Mouse (Mus musculus) right cerebral cortex, adult 2 months (tissue): ENCODE measurements around the gene Col6a6.
A peak's percentile ranks its signal among the peaks of the same experiment; 100 is the strongest.

Experiments
- DNase-seq, 2 experiments: peaks; one replicate each; pipeline ENCODE4 v3.0.0; 2021 to 2022; ENCODE audit warnings: low spot score in 2 of 2

The Col6a6 gene

DNA sequence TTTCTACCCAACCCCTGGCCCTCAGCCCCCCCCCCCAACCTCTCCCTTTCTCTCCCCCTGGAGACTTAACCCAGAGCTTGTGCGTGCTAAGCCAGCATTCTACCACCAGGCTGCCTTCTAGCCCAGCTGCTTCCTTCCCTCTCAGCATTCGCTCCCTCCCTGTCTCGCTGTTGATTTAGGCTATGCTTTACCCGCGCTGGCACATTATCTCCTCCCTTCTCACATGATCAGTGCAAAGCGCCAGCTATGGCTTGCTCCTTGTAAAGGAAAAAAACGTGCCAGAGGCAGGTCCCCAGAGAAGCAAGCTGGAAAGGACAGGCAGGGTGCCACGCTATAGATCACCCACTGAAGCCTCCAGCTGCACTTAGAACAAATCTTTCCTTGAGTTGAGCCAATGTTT lies 90.5 kb downstream of the Col6a6 start:
- DNase-seq, result no peak

DNA sequence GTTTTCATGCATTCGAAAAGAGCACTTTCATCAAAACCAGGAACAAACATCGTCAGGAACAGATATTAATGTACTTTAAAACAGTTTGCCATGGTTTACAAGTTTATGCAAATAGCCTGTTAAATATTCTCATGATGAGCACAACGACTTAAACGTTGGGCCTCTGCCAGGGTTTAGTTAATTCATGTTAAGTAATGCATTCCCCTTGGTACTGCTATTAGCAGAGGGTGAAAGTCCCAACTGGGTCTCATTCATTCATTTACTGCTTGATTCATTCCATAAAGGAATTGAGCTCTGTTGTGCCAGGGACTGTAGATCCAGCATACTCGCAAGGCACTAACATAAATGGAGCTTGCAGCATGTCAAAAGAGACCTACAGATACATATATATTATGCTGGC lies 92.8 kb downstream of the Col6a6 start:
- DNase-seq, result no peak

DNA sequence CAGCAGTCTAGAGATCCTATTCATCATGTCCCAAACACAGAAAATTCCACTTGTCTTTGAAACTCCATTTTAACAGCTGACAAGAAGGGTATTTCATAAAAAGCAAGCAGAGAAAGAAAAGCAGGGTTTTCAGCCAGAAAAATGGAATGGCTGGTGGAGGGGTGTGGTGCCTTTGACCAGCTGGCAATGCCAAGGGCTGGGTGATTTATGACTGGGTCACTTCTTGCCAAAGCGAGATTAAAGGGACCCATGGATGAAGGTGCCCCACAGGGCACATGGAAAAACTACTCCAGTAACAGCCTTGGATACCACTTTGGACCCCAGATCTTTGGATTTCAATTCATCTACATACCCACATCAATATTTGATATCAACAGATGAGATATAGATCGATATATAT lies 93.3 kb downstream of the Col6a6 start:
- DNase-seq, result no peak

DNA sequence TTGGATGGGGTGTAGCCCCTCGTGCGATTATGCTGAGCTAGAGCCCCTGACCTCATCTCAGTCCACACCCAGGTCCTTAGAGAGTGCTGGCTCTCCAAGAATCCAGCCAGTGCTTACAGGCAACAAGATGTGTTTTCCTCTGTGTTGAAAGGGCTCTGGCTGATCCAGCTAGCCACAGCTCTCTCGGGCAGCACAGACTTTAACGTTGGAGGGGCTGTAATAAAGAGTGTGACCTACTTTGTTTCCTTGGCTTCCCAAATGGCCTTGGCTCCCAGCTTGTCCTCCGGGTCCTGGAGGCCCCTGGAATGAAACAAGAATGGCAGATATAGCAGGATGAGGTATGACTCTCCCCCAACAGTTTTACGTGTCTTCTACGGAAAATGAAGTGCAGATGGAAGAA lies 96.0 kb downstream of the Col6a6 start:
- DNase-seq, result no peak

DNA sequence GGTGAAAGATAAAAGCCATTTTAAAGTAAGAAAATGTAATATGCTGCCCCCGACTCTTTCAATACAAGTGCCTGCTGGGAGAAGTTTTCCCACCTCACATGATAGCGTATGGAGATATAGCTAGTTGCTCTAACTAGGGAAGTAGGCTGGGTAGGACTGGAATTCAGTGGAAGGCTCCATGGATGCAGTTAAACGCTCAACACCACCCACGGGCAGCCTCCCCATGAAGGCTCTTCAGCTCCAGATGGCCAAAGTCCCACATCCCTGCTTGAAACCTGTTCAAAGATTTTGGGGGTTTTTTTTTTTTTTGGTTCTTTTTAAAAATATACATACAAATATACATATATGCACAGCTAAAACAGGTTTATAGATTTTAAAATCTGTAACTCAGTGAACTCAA lies 107.5 kb downstream of the Col6a6 start:
- DNase-seq, result peak; percentile 72 to 79

DNA sequence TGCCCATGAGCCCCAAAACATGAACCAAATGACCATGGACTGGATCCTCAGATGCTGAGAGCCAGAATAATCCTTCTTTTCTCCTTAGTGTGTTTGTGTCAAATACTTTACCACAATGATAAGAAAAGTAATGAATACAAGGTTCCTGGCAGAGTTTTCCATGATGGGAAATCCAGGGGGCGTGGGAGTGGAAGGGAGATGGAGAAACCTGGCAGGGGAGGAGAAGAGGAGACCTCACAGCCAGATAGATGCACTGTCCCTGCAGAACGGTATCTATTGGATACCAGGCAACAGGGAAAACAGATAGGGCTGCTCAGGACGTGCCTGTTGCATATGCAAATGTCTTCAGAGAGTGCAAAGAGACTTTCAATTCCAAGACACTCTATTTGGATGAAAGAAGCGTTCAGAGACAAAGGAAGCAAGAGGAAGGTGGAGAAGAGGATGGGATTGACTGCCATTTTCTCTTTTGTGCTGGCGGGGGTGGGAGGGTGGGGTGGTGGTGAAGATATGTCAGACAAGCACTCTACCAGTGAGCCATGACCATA lies 108.0 kb downstream of the Col6a6 start:
- DNase-seq, result no peak

DNA sequence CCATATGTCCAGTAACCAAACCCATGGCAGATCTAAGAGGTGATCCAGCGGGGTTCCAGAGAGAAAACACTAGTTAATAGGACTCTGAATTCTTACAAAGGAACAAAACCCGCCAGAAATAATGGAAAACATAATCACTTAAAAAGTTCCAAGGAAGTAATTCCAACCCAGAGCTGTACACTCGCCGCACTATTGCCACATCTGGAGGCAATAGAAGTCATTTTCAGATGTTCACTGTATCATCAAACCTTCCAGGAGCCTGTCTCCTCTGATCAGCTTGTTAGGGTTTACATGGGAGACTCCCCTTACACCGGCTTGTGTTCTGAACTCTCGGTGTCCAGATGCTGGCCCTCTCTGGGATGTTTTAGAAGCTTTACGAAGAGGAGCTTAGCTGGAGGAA lies 108.6 kb downstream of the Col6a6 start:
- DNase-seq, result no peak

DNA sequence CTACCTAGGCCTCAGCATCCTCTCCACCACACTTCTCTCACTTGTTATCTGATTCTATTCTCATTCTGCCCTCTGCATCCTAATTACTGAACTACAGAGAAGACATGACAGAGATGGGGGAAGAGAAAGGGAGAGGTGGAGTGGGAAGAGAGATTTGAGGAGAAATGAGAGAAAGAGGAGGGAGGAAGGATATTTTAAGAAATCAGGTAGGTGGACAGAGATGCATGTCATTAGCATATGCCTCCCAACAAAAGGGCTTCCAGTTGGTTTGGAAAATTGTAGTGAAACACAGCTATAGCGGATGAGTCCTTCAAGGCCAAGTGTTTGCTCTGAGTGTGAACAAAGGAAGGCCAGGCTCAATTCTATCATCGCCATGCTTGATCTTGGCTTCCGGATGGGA lies 115.9 kb downstream of the Col6a6 start:
- DNase-seq, result no peak

DNA sequence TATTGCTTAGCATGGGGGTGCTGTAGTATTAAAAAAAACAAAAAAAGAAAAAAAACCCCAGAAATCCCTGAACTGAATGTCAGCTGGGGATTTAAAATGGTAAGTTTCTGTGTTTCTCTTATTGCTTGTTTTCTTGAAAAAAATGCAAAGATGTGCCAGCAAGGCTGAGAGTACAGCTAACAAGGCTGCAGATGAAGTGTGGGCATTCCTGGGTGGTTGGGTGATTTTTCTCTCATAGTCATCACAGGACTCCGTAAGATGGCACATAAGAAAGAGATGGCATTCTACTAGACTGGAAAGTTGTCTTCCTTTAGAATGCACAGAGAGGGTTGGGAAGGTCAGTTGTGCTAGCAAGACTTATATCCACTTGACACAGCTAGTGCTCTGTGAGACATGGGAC lies 122.9 kb downstream of the Col6a6 start:
- no peak for DNase-seq

DNA sequence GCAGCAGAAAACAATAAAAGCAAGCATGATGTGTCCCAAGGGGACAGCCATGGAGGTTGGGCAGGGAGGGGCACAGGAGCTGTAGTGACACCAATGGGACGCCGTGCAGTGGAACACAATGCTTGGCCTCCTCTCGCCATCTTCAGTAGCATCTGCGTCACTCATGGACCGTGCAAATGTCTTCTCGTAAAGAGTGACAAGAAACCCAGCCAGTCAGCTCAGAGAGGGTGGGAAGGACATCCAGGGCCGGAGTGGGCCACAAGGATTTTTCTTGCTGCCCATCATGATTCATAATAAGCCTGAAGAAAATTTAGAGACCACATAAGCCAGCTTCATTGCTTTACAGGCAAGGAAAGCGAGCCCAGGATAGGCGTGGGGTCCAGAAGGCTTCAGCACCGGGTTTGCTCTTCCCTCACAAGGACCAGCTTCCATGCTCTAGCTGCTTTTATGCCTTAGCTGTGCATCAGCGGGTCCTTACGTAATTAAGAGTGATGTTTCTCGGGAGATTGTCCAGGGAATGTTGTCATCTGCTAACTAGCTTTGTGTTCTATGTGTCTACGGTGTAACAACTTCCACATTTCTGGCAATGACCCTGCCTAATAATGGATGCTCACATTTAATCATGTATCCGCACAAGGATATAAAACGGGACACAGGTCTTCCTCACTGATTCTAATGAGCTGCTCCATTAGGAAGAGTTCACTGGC lies 123.6 kb downstream of the Col6a6 start:
- DNase-seq, result no peak

DNA sequence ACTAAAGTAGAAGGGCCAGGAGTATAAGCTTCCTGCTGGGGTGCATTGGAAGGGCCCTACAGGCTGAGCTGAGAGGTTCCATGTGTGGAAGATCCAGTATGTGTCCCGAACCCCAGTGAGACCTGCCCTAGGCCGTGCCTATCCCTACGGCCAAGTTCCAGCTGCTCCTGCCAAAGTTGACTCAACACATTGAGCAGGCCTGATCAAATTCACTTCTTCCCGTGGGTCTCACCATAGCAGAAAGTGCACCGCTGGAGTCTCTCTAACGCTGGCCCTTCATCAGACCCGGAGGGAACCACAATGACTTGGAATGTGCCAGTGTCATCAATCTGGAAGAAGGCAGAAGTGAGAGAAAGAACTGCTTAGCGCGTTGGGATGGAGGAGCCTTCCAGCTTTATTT lies 126.0 kb downstream of the Col6a6 start:
- DNase-seq, result no peak

DNA sequence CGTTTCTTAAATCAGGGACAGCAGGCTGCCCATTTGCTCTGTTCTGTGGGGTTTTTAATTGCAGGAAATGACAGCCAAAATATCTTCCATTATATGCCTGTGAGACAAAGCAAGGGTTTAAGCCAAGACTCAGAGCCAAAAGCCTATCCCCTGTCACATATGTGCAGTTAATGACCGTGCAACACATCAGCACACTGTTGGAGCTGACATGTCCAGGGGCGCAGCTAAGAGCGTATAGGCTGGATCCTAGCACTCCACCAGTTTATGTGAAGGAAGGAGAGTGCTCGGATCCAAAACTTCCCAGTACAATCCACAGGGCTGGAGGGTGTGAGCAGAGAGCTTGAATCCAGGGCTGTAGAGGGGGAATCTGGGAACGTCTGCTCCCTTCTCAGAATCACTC lies 127.3 kb downstream of the Col6a6 start:
- no peak for DNase-seq

DNA sequence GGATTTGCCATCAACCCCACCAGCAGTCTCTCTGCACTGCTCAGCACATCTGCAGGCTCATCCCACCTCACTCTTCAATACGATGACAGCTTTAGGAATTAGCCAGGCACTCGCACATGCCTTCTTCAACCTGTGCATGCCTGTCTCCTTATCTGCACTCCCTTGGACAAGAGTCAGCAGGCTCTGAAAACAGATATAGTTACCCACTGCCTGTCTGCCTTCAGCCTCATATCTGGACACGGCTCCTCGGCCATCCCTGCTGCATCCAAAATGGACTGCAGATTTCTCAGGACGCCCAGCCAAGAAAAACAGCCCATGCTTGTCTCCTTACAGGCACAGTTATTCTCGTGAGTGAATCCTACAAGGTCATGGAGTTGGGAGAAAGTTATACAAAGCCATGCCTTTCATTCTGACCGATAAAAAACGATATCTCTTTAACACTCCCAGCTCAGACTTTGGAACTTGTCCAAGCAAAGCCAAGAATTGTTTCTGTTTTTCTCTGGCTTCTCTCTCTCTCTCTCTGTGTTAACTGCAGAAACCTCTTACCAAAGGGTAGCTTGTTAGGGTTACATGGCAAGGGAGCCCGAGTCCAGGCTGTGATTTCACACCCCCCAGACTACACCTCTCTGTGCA lies 130.1 kb downstream of the Col6a6 start:
- no peak for DNase-seq

DNA sequence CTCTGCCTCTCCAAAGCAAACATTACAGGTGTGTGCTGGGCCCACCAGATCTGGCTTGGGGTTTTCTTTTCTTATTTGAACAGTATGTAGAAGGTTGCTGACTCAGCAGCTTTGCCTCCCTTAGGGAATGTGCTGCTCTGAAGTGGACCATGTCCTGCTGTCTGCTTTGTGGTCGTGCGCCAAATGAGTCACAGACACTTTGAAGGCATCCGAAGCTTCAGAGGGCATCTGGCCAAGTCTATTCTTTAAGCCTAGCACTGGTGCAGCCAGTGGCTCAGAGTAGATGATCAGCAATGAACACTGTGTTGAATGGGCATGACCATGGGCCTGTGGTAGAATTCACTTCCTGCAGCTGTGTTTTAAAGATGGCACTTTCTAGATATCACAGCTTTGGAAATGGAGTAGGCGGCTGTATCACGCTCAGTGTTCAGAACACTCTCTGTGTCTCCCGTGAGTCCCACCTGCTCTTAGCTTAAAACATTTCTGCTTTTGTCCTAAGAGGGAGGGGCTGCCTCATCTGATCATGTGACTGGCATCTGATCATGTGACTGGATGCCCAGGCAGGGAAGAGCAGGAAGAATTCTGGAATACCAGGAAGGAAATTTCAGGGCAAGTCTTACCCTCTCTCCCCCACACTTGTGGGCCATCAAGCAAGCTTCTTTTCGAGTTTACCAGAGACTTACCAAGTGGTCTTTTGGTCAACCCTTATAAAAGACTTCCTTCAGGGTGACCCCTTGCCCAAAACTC lies 131.0 kb downstream of the Col6a6 start:
- no peak for DNase-seq

DNA sequence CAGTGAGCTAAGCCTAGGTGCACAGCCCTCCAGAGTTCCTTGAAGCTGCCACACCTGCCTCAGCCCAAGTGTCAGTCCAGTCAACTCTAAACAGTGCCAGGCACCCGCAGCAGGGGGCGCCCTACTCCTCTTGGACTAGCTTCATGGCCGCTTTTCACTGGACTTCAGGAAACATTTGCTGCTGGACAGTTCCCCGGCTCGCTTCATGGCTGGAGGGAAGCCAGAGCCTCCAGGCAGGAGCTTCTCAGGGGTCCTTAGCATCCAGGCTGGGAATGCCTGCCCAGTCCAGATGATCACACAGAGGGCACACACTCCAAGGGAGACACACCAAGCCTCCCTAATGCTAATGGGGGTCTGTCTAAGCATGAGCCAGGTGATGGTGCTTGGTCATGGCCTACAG lies 134.1 kb downstream of the Col6a6 start:
- DNase-seq, result peak; percentile 47 to 68

DNA sequence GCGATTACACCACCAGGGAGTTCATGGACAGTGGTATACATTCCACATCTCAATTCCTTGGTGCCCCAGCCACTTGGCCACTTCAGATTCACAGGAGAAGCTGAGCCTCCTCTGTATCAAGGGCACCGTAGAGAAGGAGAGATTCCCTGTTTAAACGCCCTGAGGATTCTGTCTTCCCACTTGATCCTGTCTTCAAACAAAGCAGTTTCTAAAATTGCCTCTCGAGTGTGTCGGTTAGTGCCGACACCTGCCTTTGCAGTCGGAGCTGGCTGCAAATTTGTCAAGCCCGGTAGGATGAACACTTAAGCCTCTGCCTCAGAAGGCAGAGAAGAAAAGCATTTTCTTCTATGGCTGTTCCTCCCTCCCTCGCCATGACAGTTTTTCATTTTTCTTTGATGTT lies 134.9 kb downstream of the Col6a6 start:
- peak; percentile 46 to 48 for DNase-seq

DNA sequence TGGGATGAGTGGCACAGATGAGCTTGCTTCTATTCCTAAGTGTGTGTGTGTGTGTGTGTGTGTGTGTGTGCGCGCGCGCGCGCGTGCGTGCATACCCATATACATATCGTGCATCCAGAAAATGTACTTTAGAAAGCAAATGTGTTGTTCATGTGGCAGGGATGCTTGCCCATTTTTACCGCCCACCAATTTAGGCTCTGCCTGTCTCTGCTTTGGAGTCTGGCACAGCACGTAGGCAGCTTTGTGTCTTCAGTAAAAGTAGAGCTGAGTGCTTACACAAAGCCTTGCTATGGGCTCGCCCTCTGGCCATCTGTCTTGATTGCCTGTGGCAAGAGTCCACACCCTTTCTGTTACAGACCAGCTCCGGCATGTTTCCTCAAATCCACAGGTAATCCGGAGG lies 135.5 kb downstream of the Col6a6 start:
- peak; percentile 85 to 89 for DNase-seq

DNA sequence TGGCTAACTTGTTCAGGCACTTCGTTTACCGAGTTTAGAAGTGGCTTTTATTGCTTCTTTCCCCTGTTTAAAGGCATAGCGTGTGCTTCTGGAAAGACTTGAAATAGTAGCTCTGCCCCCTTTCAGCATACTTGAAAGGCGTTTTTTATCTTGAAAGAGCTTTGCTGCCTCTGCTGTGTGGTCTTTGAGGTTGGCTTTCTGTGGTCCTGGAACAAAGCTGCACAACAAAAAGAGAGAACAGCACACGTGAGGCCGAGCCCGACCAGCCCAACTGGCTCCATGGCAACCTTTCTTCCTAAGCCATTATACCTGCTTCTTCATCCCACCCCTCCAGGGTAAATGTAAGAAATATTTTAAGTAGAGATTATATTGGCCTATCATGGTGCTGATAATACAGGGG lies 138.5 kb downstream of the Col6a6 start:
- DNase-seq, result no peak

DNA sequence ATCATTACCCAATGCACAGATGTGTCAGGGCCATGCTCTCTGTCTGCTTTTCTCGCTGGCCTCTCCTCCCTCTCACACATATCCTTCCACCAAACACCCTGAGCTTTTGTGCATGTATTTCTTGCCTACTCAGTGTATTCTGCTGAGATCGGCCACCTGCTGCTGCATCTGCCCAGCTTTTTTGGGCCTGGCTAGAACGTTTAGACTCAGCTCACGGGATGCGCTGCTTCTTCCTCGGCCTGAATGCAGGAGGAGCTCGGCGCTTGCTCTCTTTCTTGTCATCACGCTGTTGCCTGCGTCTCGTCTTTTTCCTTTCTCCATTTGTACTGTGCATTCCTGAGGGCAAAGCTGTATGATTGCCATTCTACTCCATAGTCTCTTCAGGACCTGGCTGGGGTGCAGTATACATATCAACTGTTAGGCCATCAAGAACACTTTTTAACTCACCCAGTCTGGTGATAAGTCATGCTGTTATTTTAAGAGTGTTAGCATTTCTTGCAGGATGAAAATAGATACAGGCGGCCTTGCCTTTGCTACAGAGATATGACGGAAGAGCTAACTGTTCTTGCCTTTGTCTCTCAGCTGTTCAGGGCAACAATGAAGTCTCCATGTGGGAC lies 143.3 kb downstream of the Col6a6 start:
- peak; percentile 61 to 72 for DNase-seq

DNA sequence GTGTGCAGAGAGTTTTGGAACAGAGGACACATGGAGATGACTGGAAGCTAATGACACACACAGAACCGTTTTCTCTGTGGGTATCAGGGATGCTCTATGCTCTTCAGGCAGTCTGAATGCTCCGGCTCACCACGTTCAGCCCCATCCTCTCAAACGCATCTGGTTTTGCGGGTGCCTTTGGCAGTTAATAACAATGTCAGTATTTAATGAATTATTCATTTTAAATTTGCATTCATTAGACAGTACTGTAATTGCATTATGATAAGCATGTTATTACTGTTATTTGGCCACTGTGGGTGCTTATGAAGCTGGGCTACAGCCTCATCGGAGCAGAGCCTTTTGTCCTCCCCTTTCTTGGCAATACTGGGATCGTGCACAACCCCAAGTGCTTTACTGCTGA lies 146.6 kb downstream of the Col6a6 start:
- no peak for DNase-seq

DNA sequence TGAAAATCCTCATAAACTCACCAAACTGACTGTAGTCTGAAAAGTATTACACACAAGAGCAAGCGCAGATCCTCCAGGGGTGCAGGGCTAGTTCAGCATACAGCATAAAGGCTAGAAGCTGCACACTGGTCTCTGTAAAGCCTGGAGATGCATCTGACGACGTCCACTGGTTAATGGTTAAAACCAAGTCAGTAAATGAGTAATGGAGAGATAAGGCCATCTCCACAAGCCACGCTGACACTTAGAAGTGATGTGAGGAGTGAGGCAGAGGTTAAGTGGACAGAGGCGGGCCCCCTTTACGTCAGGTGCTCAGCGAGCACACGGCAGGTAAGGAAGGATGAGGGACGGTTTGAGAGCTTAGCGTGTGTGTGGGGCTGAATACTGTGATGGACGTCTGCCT lies 152.0 kb downstream of the Col6a6 start:
- no peak for DNase-seq

DNA sequence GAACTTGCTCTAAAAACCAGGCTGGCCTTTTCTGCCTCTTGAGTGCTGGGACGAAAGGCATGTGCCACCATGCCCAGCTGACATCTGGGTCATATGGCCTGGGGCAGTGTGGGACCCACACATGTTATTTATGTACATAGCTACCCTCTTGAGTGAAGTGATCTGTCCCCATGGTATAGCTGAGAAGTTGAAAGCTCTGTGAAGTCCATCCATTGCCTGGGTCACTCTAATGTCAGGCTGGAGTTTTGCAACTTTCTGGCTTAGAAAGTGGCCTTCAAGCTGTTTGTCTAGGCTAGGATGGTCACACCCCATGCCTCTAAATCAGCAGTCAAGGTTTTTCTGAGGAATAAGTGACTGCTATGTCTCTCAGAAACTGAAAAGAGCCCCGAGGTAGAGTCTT lies 155.9 kb downstream of the Col6a6 start:
- no peak for DNase-seq
